Mouse (Mus musculus): ENCODE data around the gene Spns2.

GRCm38 (mm10) chr11:72447475-72447874, 42.2 kb downstream of the Spns2 start:
- no peak for TF ChIP-seq POLR2A (IDR thresholded peaks at IDR 0.05; ENCODE audit: control insufficient read depth, low read depth, low read length)
- 0 out of 2 replicates have a peak, but pooled peaks have one; percentile 2 for TF ChIP-seq CTCF (IDR thresholded peaks at IDR 0.05; ENCODE audit: control insufficient read depth, insufficient read depth, insufficient replicate concordance, low read depth, low read length)
